Mouse (Mus musculus): ENCODE data around the gene Ptprj.

DNA sequence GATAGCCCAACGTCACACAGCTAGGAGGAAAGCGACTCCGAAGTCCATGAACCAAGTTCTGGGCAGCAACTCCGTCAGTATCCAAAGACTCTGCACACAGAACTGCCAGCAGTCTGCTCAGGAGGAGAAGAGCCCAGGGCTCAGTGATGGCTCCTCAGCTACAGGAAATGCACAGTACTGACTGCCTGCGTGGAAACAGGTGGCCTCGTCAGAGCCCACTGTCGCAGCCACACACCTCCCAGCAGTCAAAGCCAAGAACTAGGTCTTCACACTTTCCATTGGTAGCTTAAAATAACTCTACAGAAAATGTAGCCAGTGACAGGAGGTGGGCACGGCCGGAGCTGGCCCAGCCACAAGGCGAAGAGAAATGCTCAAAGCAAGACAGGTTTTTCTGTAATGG is 10.2 kb downstream of the Ptprj start:
- TF ChIP-seq ZC3H11A (IDR thresholded peaks at IDR 0.05; ENCODE audit: low read depth, low read length) (no peak), EP300 (IDR thresholded peaks at IDR 0.05; ENCODE audit: low read length) (peak; percentile 52; the same call in 1 of the 2 replicates), NRF1 (IDR thresholded peaks at IDR 0.05; ENCODE audit: low read depth, low read length) (no peak), MXI1 (IDR thresholded peaks at IDR 0.05; ENCODE audit: low read depth, low read length) (no peak), NELFE (IDR thresholded peaks at IDR 0.05; ENCODE audit: low read depth, low read length) (no peak), CTCF (conservative IDR thresholded peaks at IDR 0.05 in 1 of 2, IDR thresholded peaks at IDR 0.05 in 1 of 2; ENCODE audit: low read depth in 2 of 2, low read length in 2 of 2) (no peak), ZNF384 (IDR thresholded peaks at IDR 0.05; ENCODE audit: low read depth, low read length) (no peak), POLR2A (IDR thresholded peaks at IDR 0.05; ENCODE audit: low read depth, low read length) (no peak), MAX (IDR thresholded peaks at IDR 0.05; ENCODE audit: low read length) (peak; percentile 44; the same call in 1 of the 2 replicates)

Measured in CH12.LX (cell line).